Mouse (Mus musculus): Measurements from ENCODE around the gene Epb41l5. TPM values are rescaled to one million over a fixed set of nuclear protein-coding genes. Genes with fewer than 3 reads are reported as not detected.
A peak's percentile ranks its signal among the peaks of the same experiment; 100 is the strongest.

The Epb41l5 gene
- polyA plus RNA-seq, 2 experiments = 6.4 to 13.1 TPM

- H3K4me3 ChIP-seq (ENCODE audit: insufficient read depth in 1 of 2, low read depth in 2 of 2, low read length in 2 of 2) = no peak overlapping the region
- H3K9ac ChIP-seq (replicated peaks) = no peak overlapping the region
- H3K9me3 ChIP-seq (ENCODE audit: control insufficient read depth, low read length) = no peaks in the 10 kb centered on the region
- TF ChIP-seq EP300 (IDR thresholded peaks at IDR 0.05; ENCODE audit: low read depth) (no peak), CTCF (IDR thresholded peaks at IDR 0.05; ENCODE audit: low read depth) (no peak)
- ATAC-seq (ENCODE audit: insufficient read depth) = no peak
- WGBS (ENCODE audit: insufficient replicate concordance) = 31% methylated on average over 4 of the region's 4 CpGs
- DNase-seq (ENCODE audit: low read depth in 3 of 3, low spot score in 3 of 3) = no peak
- peaks cover 3% of the 10 kb centered on the region; the same call in 1 of the 2 replicates for H3K27me3 ChIP-seq (ENCODE audit: control insufficient read depth, insufficient read depth, low read length)
- H3K27ac ChIP-seq = no peak overlapping the region
- peaks cover 0 to 7% of the 10 kb centered on the region in 2 experiments; a peak in 2 of 4 replicates for H3K4me1 ChIP-seq (replicated peaks; ENCODE audit: control insufficient read depth in 2 of 2, insufficient read depth in 2 of 2, low read length in 1 of 2)
- H3K4me2 ChIP-seq (ENCODE audit: low read depth) = no peak overlapping the region
- no peaks in the 10 kb centered on the region for H3K36me3 ChIP-seq (replicated peaks; ENCODE audit: control insufficient read depth, insufficient read depth, low read depth)
Measured at GRCm38 (mm10) chr1:119508548-119508947, 140.3 kb downstream of the Epb41l5 start.

DNA sequence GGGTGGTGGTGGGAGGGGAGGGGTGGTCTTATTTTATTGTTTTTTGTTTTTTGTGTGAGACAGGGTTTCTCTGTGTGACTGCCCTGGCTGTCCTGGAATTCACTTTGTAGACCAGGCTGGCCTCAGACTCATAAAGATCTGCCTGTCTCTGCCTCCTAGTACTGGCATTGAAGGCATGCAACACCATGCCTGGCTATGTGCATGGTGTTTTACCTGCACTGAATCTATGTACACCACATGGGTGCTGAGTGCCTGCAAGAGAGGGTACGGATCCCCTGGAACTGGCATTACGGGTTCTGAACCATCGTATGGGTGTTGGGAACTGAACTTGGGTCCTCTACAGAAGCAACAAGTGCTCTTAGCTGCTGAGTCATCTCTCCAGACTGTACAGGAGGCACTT, 142.8 kb downstream of the Epb41l5 start:
- no peaks in the 10 kb centered on the region for H3K36me3 ChIP-seq (replicated peaks; ENCODE audit: control insufficient read depth, insufficient read depth, low read depth)
- H3K9ac ChIP-seq (replicated peaks) = no peak overlapping the region
- 76% methylated on average over 3 of the region's 3 CpGs for WGBS (ENCODE audit: insufficient replicate concordance)
- H3K4me1 ChIP-seq (replicated peaks; ENCODE audit: control insufficient read depth in 2 of 2, insufficient read depth in 2 of 2, low read length in 1 of 2) = peaks cover 6 to 22% of the 10 kb centered on the region in 2 experiments; a peak in 3 of 4 replicates
- DNase-seq (ENCODE audit: low read depth in 3 of 3, low spot score in 3 of 3) (no peak), ATAC-seq (ENCODE audit: insufficient read depth) (no peak)
- H3K9me3 ChIP-seq (ENCODE audit: control insufficient read depth, low read length) = no peaks in the 10 kb centered on the region
- peaks cover 3% of the 10 kb centered on the region; the same call in 1 of the 2 replicates for H3K27me3 ChIP-seq (ENCODE audit: control insufficient read depth, insufficient read depth, low read length)
- H3K4me2 ChIP-seq (ENCODE audit: low read depth) = no peak overlapping the region
- TF ChIP-seq EP300 (IDR thresholded peaks at IDR 0.05; ENCODE audit: low read depth) (no peak), CTCF (IDR thresholded peaks at IDR 0.05; ENCODE audit: low read depth) (no peak)
- H3K27ac ChIP-seq = no peak overlapping the region
- H3K4me3 ChIP-seq (ENCODE audit: insufficient read depth in 1 of 2, low read depth in 2 of 2, low read length in 2 of 2) = no peak overlapping the region

- H3K4me3 ChIP-seq (ENCODE audit: insufficient read depth in 1 of 2, low read depth in 2 of 2, low read length in 2 of 2) = peak within 1 kb of the TSS; percentile 65 to 70
- H3K27ac ChIP-seq = no peak within 1 kb of the TSS
- peak; percentile 89 to 91 (median 91) for DNase-seq (ENCODE audit: low read depth in 3 of 3, low spot score in 3 of 3)
- H3K27me3 ChIP-seq (ENCODE audit: control insufficient read depth, insufficient read depth, low read length) = no peaks in the 10 kb centered on the region
- TF ChIP-seq CTCF (IDR thresholded peaks at IDR 0.05; ENCODE audit: low read depth) (no peak), EP300 (IDR thresholded peaks at IDR 0.05; ENCODE audit: low read depth) (no peak)
- WGBS (ENCODE audit: insufficient replicate concordance) = under 1% methylated on average over 57 of the region's 57 CpGs
- H3K4me1 ChIP-seq (replicated peaks; ENCODE audit: control insufficient read depth in 2 of 2, insufficient read depth in 2 of 2, low read length in 1 of 2) = peaks cover 6 to 22% of the 10 kb centered on the region in 2 experiments; a peak in 3 of 4 replicates
- no peaks in the 10 kb centered on the region for H3K9me3 ChIP-seq (ENCODE audit: control insufficient read depth, low read length)
- ATAC-seq (ENCODE audit: insufficient read depth) = peak; percentile 97
- no peaks in the 10 kb centered on the region for H3K36me3 ChIP-seq (replicated peaks; ENCODE audit: control insufficient read depth, insufficient read depth, low read depth)
- peak within 1 kb of the TSS; percentile 71 for H3K4me2 ChIP-seq (ENCODE audit: low read depth)
- peak within 1 kb of the TSS; percentile 14 for H3K9ac ChIP-seq (replicated peaks)
Measured at GRCm38 (mm10) chr1:119504260-119505062, 144.3 kb downstream of the Epb41l5 start, which contains the start of gene Ralb. TSS of gene Ralb (minus strand) at chr1:119504794.

GRCm38 (mm10) chr1:119503808-119504207, 145.0 kb downstream of the Epb41l5 start:
- Histone ChIP-seq H3K4me1 (replicated peaks; ENCODE audit: control insufficient read depth in 2 of 2, insufficient read depth in 2 of 2, low read length in 1 of 2) (peaks cover 6 to 28% of the 10 kb centered on the region in 2 experiments; a peak in 3 of 4 replicates), H3K9me3 (ENCODE audit: control insufficient read depth, low read length) (no peaks in the 10 kb centered on the region), H3K36me3 (replicated peaks; ENCODE audit: control insufficient read depth, insufficient read depth, low read depth) (no peaks in the 10 kb centered on the region), H3K27me3 (ENCODE audit: control insufficient read depth, insufficient read depth, low read length) (no peaks in the 10 kb centered on the region), H3K27ac (no peak overlapping the region), H3K4me3 (ENCODE audit: insufficient read depth in 1 of 2, low read depth in 2 of 2, low read length in 2 of 2) (peak overlapping the region; percentile 65 to 70), H3K9ac (replicated peaks) (peak overlapping the region; percentile 14), H3K4me2 (ENCODE audit: low read depth) (peak overlapping the region; percentile 71)
- WGBS (ENCODE audit: insufficient replicate concordance) = 17% methylated on average over 5 of the region's 5 CpGs
- ATAC-seq (ENCODE audit: insufficient read depth) (no peak), DNase-seq (ENCODE audit: low read depth in 3 of 3, low spot score in 3 of 3) (no peak)
- TF ChIP-seq EP300 (IDR thresholded peaks at IDR 0.05; ENCODE audit: low read depth) (no peak), CTCF (IDR thresholded peaks at IDR 0.05; ENCODE audit: low read depth) (no peak)

GRCm38 (mm10) chr1:119503181-119503580, 145.6 kb downstream of the Epb41l5 start:
- no peak overlapping the region for H3K9ac ChIP-seq (replicated peaks)
- H3K36me3 ChIP-seq (replicated peaks; ENCODE audit: control insufficient read depth, insufficient read depth, low read depth) = no peaks in the 10 kb centered on the region
- H3K4me2 ChIP-seq (ENCODE audit: low read depth) = peak overlapping the region; percentile 71
- DNase-seq (ENCODE audit: low read depth in 3 of 3, low spot score in 3 of 3) (no peak), ATAC-seq (ENCODE audit: insufficient read depth) (no peak)
- TF ChIP-seq EP300 (IDR thresholded peaks at IDR 0.05; ENCODE audit: low read depth) (no peak), CTCF (IDR thresholded peaks at IDR 0.05; ENCODE audit: low read depth) (no peak)
- H3K4me1 ChIP-seq (replicated peaks; ENCODE audit: control insufficient read depth in 2 of 2, insufficient read depth in 2 of 2, low read length in 1 of 2) = peaks cover 6 to 32% of the 10 kb centered on the region in 2 experiments; a peak in 3 of 4 replicates
- no peak overlapping the region for H3K27ac ChIP-seq
- peak overlapping the region; percentile 65 to 70; a peak in 3 of 4 replicates for H3K4me3 ChIP-seq (ENCODE audit: insufficient read depth in 1 of 2, low read depth in 2 of 2, low read length in 2 of 2)
- no peaks in the 10 kb centered on the region for H3K9me3 ChIP-seq (ENCODE audit: control insufficient read depth, low read length)
- 46% methylated on average over 3 of the region's 3 CpGs for WGBS (ENCODE audit: insufficient replicate concordance)
- H3K27me3 ChIP-seq (ENCODE audit: control insufficient read depth, insufficient read depth, low read length) = no peaks in the 10 kb centered on the region

All from liver, embryonic 14.5 days (tissue).